Mouse (Mus musculus) spleen, adult 2 months (tissue): ENCODE results near the gene Zbtb14.

Experiments
- CTCF ChIP-seq: fragments of 200-500 bp; IDR thresholded peaks from 2 replicates; pipeline ENCODE4 v1.5.1; 2011; ENCODE audit warnings: mild to moderate bottlenecking, inconsistent platforms; ENCODE audit not compliant: insufficient read depth, insufficient read length, insufficient replicate concordance; ENCODE audit errors: extremely low read depth
- POLR2A ChIP-seq: fragments of 200-500 bp; IDR thresholded peaks from 2 replicates; pipeline ENCODE4 v1.6.1; 2011; ENCODE audit warnings: low read depth, low read length, inconsistent platforms

DNA sequence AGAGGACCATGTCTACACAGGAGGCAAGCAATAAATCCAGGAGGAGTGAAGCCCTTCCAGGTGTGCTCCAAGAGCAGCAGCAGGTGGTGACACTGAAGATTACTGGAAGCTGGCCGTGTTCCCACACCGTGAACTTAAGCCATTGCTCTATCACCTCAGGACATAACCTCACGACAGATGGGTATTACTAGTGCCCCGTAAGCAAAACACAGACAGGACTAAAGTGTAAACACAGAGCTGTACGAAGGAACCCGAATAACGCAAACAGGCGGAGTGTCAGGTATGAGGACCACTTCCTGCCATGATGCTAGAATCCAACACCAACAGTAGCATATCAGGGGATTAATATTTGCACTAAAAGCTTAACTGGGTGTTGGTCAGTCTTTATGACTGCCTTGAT is 2.0 kb upstream of the Zbtb14 start:
- no peak for TF ChIP-seq POLR2A
- no peak for TF ChIP-seq CTCF
